Mouse (Mus musculus) limb, embryonic 11.5 days (tissue): ENCODE measurements at regions not wholly inside any gene's neighbourhood (a gene's known extent, or its start where the extent isn't known, plus 50 kb on each side); places are given as distances from the start of the nearest gene placed in this dataset.

Source experiments
- ATAC-seq: fragments of 200-750 bp; cut with Nextera tagmentation; 2 replicates; pipeline ENCODE4 v1.8.0; 2017; ENCODE audit warnings: low read depth; ENCODE audit not compliant: insufficient number of reproducible peaks, low FRiP score, low TSS enrichment
- DNase-seq: peaks from one replicate; pipeline ENCODE4 v3.0.0-alpha.2; 2015; ENCODE audit warnings: low spot score
- H3K27ac ChIP-seq: fragments of 300-500 bp; sonication (generic); replicated peaks from 2 replicates; pipeline ENCODE4 v1.5.1; 2014; ENCODE audit warnings: low read depth, mild to moderate bottlenecking, low read length
- H3K27me3 ChIP-seq: fragments of 300-500 bp; sonication (generic); 2 replicates; pipeline ENCODE4 v1.6.1; 2014; ENCODE audit warnings: mild to moderate bottlenecking, low read length, mixed read lengths; ENCODE audit not compliant: control insufficient read depth, insufficient read depth
- H3K36me3 ChIP-seq: fragments of 300-500 bp; sonication (generic); 2 replicates; pipeline ENCODE4 v1.6.1; 2014; ENCODE audit warnings: mild to moderate bottlenecking, low read length, moderate library complexity, mixed read lengths; ENCODE audit not compliant: control insufficient read depth, insufficient read depth
- H3K4me1 ChIP-seq: fragments of 300-500 bp; sonication (generic); 2 replicates; pipeline ENCODE4 v1.6.1; 2014; ENCODE audit warnings: low read length, mixed read lengths; ENCODE audit not compliant: control insufficient read depth, insufficient read depth
- H3K4me2 ChIP-seq: fragments of 300-500 bp; sonication (generic); 2 replicates; pipeline ENCODE4 v1.6.1; 2014; ENCODE audit warnings: low read depth, mild to moderate bottlenecking, moderate library complexity; ENCODE audit not compliant: severe bottlenecking
- H3K4me3 ChIP-seq: fragments of 300-500 bp; sonication (generic); 2 replicates; pipeline ENCODE4 v1.5.1; 2014; ENCODE audit warnings: low read depth, low read length
- H3K9ac ChIP-seq: fragments of 300-500 bp; sonication (generic); 2 replicates; pipeline ENCODE4 v1.6.1; 2014; ENCODE audit warnings: mild to moderate bottlenecking, low read length
- H3K9me3 ChIP-seq: fragments of 300-500 bp; sonication (generic); 2 replicates; pipeline ENCODE4 v1.6.1; 2016; ENCODE audit warnings: low read length; ENCODE audit not compliant: control insufficient read depth
- WGBS: fragments of 180-500 bp; shearing (Covaris S2); extraction: QIAGEN DNeasy Blood & Tissue Kit; methylation state at CpG from one replicate; pipeline ENCODE4 v1.1.7; 2014; 5-methylcytosine and 5-hydroxymethylcytosine counted together

DNA sequence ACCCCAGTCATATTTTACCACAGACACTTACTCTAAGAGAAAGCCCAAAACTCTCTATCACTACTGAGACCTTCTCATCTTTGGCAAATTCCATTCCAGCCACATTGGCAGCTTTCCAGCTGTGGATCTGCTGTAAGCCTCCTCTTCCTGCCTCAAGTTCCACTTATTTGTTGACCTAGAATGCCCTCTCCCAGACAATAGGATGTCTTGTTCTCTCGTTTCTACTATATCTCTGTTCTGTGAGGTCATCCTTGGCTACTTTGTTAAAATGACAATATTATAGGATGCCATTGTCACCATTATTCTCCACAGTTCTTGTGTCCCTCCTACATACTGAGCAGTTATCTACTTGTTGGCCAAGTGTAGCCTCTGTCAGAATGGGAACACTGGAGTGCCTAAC lies 512.7 kb downstream of the Tmem38b start:
- DNase-seq: no peak
- no peaks in the 10 kb centered on the region for H3K36me3 ChIP-seq
- 79% methylated on average over 1 of the region's 1 CpGs for WGBS

DNA sequence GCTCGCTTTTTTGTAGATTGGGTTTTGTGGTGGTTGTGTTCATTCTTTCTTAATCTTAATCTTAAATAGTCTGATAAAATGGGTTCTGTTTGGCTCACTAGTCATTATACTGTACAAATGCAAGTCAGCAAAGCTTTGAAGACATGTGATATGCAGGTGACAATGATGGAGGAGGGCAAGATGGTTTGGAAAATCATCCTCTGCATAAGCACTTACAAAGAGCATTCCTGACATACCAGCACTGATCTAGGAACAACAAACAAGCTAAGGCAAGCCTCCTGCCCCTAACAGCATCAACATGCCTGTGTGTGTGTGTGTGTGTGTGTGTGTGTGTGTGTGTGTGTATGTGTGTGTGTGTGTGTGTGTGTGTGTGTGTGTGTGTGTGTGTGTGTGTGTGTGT lies 514.3 kb downstream of the Tmem38b start:
- Histone ChIP-seq H3K4me2 (no peak overlapping the region), H3K4me1 (no peaks in the 10 kb centered on the region), H3K4me3 (no peak overlapping the region), H3K36me3 (no peaks in the 10 kb centered on the region), H3K9me3 (0 out of 2 replicates have a peak, but pooled peaks cover 2% of the 10 kb centered on the region), H3K27ac (no peak overlapping the region), H3K9ac (no peak overlapping the region), H3K27me3 (no peaks in the 10 kb centered on the region)
- WGBS: 91% methylated on average over 1 of the region's 1 CpGs
- ATAC-seq: no peak
- DNase-seq: no peak

More for the DNA sequence above, 512.7 kb downstream of the Tmem38b start:
- H3K4me1 ChIP-seq: no peaks in the 10 kb centered on the region
- H3K9ac ChIP-seq: no peak overlapping the region
- H3K27me3 ChIP-seq: no peaks in the 10 kb centered on the region
- ATAC-seq: no peak
- H3K9me3 ChIP-seq: no peaks in the 10 kb centered on the region
- no peak overlapping the region for H3K27ac ChIP-seq
- no peak overlapping the region for H3K4me3 ChIP-seq
- no peak overlapping the region for H3K4me2 ChIP-seq

DNA sequence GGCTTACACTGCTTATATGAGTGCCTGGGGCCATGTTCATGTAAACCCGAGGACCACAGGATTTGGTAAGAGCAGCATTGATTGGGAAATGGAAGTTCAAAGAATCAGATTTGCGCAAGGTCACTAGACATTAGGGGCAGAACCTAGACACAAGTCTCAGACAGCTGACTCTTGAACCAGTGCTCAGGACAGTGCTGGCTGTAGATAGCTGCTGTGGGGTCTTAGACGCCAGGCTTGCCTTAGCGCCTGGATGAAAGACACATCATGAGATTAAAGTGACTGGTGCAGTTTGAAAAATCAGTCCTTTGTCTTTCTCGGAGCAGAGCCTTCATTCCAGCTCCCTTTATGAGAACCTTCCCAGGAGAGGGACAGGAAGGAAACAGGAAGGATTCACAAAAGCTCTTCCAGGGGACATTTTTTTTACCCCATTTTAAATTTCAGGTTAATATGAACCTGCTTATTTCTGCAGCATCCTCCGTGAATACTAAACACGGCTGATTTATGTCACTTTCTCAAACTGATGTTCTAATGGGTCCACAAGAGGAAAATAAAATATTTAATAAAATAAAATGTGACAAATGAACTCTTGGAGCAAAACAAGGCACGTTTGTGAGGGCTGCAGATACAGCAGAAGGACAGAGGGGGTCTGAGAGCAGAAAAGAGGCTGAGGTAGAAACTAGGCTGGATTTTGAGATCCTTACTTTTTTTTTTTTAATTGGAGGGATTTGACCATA lies 528.0 kb downstream of the Tmem38b start:
- H3K36me3 ChIP-seq: no peaks in the 10 kb centered on the region
- H3K4me2 ChIP-seq: no peak overlapping the region
- no peak overlapping the region for H3K4me3 ChIP-seq
- H3K9me3 ChIP-seq: no peaks in the 10 kb centered on the region
- H3K27me3 ChIP-seq: no peaks in the 10 kb centered on the region
- no peak for DNase-seq
- H3K27ac ChIP-seq: no peak overlapping the region
- H3K4me1 ChIP-seq: no peaks in the 10 kb centered on the region
- no peak for ATAC-seq
- H3K9ac ChIP-seq: no peak overlapping the region
- 80% methylated on average over 8 of the region's 8 CpGs for WGBS

DNA sequence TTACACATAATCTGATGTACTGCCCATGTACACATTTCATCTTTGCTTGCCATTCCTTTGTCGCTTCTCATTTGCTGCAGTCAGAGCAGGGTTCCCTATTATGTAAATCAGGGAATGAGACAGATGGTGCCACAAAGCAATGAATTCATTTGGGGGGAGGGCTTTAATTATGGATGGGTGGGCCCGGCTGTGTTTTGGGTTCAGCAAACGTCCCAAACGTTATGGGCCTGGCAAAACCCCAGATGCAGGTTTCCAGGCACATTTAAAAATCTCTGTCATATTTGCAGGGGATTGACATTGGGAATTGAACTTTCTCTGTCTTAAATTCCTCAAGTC lies 528.5 kb downstream of the Tmem38b start:
- no peaks in the 10 kb centered on the region for H3K36me3 ChIP-seq
- H3K27me3 ChIP-seq: no peaks in the 10 kb centered on the region
- WGBS: 44% methylated on average over 4 of the region's 4 CpGs
- no peak overlapping the region for H3K27ac ChIP-seq
- DNase-seq: no peak
- no peak overlapping the region for H3K4me3 ChIP-seq
- H3K9me3 ChIP-seq: no peaks in the 10 kb centered on the region
- no peak overlapping the region for H3K4me2 ChIP-seq
- no peak for ATAC-seq
- H3K4me1 ChIP-seq: no peaks in the 10 kb centered on the region
- H3K9ac ChIP-seq: no peak overlapping the region

DNA sequence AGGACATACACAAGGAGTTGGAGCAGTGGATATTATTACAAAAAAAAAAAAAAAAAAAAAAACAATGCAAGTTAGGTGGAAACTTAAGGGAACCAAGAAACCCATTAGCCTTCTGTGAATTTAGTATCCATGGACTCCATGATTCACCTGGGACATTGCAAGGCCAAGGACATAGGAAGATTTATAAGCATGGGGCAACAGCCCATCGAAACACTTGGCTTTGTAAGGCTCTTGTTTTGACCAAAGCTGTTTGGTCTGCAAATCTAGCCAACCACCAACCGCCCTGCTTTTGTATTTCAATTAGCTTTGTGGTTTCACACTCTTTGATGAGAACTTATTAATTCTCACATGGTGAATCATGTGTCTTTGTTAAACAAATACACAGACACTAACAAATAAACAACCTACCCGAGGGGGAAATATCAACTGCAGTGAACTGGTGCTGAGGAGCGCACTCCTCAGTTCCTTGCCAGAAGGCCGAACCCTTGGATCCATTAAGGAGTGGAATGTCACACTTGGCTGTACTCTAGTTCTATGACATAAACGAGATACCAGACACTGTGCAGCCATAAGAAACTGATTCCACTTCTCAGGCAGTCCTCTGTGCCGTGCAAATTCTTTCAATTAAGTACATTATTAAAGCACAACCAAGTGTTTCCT lies 529.7 kb downstream of the Tmem38b start:
- no peaks in the 10 kb centered on the region for H3K36me3 ChIP-seq
- H3K27me3 ChIP-seq: no peaks in the 10 kb centered on the region
- no peaks in the 10 kb centered on the region for H3K9me3 ChIP-seq
- H3K27ac ChIP-seq: no peak overlapping the region
- ATAC-seq (no peak), DNase-seq (no peak)
- no peak overlapping the region for H3K4me3 ChIP-seq
- 68% methylated on average over 7 of the region's 7 CpGs for WGBS
- H3K4me1 ChIP-seq: no peaks in the 10 kb centered on the region
- no peak overlapping the region for H3K9ac ChIP-seq
- no peak overlapping the region for H3K4me2 ChIP-seq

DNA sequence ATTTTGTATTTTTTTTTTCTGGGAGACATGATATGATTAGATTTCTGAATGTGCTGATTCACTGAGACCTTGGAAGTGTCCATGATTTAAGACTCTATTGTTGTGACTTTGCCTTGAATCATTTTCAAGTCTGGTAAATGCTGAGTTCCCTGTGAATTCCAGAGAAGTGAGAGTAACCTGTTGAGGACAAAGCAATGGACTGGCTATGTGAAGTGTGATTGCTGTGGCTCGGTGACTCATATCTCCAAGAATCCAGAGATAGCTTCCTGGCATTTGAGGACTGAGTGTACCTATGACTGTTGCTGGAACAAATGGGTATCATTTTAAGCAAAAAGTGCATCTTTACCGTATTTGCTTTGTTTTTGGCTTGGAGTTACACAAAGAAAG lies 530.2 kb downstream of the Tmem38b start:
- Histone ChIP-seq H3K9ac (no peak overlapping the region), H3K27ac (no peak overlapping the region), H3K4me1 (no peaks in the 10 kb centered on the region), H3K9me3 (no peaks in the 10 kb centered on the region), H3K4me2 (no peak overlapping the region), H3K36me3 (no peaks in the 10 kb centered on the region), H3K27me3 (no peaks in the 10 kb centered on the region), H3K4me3 (no peak overlapping the region)
- 89% methylated on average over 2 of the region's 2 CpGs for WGBS
- ATAC-seq (no peak), DNase-seq (no peak)

DNA sequence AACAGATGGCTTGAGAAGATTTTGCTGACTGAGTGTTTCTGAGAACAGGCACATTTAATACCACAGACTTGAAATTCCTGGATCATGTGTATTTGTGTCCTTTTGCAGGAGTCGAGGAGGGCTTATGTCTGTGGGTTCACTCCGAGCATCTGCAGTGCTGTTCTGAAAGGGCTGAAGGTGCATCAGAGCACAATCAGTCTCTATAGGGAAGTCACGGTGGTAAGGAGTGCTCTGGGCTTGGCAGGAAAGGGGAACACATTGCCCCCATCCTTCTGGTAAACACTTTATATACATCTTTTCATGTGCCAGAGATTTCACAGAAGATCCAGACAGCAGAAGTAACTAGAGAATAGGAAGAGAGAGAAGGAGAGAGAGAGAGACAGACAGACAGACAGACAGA lies 545.1 kb downstream of the Tmem38b start:
- H3K36me3 ChIP-seq: no peaks in the 10 kb centered on the region
- H3K9me3 ChIP-seq: no peaks in the 10 kb centered on the region
- no peaks in the 10 kb centered on the region for H3K27me3 ChIP-seq
- ATAC-seq: no peak
- no peak for DNase-seq
- H3K9ac ChIP-seq: no peak overlapping the region
- H3K4me2 ChIP-seq: no peak overlapping the region
- H3K27ac ChIP-seq: no peak overlapping the region
- peaks cover 14% of the 10 kb centered on the region for H3K4me1 ChIP-seq
- no peak overlapping the region for H3K4me3 ChIP-seq
- 76% methylated on average over 3 of the region's 3 CpGs for WGBS

DNA sequence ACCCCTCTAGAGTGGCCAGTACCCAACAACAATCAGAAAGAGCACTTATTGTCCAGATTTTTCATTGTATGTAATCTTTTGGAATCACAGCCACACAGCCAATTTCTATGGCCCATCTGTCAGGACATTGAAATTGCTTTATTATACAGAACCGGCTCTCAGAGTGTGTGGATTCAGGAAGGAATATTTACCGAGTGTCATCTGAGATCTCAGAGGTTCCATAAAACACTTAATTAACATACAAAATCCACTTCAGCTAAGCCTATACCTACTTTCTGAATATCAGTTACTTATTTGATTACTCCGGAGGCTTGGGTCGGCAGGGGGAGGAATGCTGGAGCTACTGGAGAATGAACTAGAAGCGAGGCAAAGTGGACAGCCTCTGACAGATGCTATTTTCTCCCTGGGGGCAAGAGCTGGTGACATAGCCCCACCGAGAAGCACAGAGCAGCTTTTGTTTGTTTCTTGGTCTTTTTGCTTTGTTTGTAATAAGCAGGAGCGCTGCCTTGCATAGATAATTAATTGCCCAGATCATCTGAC lies 545.6 kb downstream of the Tmem38b start:
- DNase-seq: no peak
- no peak overlapping the region for H3K27ac ChIP-seq
- WGBS: 64% methylated on average over 7 of the region's 7 CpGs

More for the DNA sequence above, 545.6 kb downstream of the Tmem38b start:
- Histone ChIP-seq H3K9me3 (no peaks in the 10 kb centered on the region), H3K4me2 (no peak overlapping the region), H3K4me3 (no peak overlapping the region), H3K4me1 (peaks cover 14% of the 10 kb centered on the region), H3K27me3 (no peaks in the 10 kb centered on the region), H3K9ac (no peak overlapping the region), H3K36me3 (no peaks in the 10 kb centered on the region)
- no peak for ATAC-seq
